Mouse (Mus musculus): ENCODE results near the gene Rora.

Gene Rora

DNA sequence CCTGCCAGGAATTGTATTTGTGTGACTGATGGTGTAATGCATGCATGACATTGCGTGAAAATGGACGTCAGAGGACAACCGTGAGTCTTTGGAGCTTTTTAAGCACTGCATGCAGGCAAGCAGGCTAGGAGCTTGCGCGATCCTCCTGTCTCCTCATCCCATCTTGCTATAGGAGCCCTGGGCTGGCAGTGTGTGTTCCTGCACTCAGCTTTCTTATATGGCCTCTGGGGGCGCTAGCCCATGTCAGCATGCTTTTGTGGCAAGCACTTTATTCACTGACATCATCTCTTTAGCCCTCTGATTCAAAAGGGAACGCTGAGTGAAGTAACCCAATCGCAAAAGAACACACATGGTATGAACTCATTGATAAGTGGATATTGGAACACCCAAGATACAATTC is 105.7 kb downstream of the Rora start:
- DNase-seq (ENCODE audit: low spot score in 2 of 2), result no peak

DNA sequence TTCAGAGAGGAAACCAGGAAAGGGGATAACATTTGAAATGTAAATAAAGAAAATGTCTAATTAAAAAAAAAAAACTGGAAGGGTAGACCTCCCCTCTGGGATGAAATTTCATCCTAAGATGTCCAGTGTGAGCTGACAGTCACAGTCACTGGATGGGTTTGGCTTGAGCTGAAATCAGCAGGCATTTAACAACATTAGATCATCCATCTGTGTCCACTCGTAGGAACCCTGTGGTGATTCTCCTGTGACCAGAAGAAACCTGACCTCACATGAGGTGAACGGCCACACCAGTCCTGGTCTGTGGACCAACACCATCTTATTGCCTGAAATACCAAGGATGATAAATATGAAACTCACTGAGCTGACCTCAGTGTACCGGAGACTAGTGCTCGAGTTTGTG is 106.7 kb downstream of the Rora start:
- DNase-seq (ENCODE audit: low spot score in 2 of 2), result no peak

DNA sequence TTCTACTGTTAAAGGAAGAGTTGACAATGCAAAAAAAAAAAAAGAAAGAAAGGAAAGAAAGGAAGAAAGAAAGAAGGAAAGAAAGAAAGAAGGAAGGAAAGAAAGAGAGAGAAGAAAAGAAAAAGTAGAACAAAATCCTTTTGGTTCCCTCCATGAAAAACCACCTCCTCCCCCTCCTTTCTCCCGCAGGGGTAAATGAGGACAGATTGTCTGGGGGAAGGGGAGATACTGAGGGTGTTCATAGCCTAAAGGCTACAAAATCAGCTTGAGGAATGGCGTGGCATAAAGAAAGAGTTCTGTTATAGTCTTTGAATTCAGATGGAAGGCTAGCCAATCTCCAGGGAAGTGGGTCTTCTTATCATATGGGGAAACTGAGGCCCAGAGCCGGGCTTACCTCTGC is 107.3 kb downstream of the Rora start:
- DNase-seq (ENCODE audit: low spot score in 2 of 2), result no peak

DNA sequence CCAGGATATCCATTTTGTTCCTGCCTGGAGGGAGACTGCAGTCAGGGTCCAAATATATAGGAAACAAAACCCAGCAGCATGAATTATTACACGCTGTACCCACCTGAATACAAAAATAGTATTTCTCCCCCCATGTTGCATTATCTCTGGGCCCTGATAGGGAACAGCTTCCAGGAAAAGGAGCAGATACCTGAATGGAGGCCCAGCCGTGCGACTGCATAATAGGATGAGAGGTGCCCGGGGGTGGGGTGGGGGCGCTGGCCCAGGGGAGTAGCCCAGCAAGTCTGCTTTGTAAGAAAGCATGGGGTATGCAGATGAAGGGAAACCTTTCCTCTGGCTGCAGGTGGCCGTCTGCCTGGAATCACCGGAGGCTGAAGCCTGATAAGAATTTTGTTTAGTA is 108.1 kb downstream of the Rora start:
- DNase-seq (ENCODE audit: low spot score in 2 of 2), result no peak

DNA sequence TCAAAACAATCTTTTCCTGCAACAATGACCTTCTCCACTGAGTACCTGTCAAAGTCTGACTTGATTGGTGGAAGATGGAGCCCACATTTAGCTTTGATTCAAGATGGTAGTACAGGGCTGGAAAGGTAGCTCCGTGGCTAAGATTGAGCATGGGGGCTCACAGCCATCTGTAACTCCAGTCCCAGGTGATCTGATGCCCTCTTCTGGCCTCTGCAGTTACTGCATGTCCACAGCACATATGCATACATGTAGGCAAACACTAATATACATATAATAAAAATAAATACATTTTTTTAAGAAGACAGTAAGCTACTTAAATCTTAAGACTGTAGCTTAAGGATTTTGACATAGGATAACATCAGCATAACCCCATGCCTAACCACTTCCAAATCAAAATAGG is 112.0 kb downstream of the Rora start:
- no peak for DNase-seq (ENCODE audit: low spot score in 2 of 2)

DNA sequence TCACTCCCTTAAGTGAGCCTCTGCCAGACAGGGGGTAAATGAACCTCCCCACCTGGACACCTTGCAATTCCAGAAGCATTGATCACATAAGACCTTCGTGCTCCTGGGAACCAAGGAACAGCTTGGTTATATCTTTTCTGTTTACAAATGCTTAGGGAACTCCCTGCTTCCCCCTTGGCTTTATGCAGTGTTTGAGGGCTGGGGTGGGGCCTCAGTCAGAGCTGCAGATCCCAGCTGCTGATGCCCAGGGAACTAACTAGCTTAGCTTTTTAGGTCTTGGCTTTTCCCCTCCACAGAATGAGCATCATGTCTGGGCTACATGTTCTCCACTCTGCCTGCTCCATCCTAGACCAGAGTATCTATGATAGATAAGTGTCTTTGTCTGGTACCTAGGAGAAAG is 116.1 kb downstream of the Rora start:
- no peak for DNase-seq (ENCODE audit: low spot score in 2 of 2)

DNA sequence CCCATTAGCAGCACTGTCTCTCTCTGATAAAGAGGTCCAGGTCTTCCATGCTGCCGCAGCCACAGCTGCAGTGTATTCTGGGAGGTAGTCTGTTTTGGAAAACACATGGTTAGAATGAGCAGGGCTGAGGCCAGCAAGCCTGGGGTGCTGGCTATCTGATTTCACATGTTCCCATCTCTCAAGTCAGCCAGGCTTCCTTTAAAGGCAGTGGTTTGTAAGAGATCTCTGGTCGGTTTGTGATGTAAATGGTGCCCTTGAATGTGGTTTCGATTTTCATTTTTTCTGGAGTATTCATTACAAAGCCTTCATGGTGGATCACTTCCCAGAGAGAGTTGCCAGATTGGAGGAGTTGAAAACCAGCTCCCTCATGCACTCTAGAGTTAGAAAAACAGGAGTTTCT is 117.8 kb downstream of the Rora start:
- DNase-seq (ENCODE audit: low spot score in 2 of 2), result no peak

DNA sequence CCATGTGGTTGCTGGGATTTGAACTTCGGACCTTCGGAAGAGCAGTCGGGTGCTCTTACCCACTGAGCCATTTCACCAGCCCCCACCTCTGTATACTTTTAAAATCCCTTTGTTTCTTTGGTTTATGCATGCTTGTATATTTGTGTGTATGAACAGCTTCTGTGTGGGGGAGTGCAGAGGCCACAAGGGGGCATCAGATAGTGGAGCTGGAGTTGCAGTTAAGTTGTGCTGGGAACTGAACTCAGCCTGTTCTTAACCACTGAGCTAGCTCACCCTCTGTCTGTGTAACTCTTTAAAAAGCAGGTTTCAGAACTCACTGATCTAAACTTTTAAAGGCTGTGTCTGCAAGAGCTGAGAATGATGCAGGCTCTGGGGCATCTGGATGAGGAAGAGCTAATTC is 120.2 kb downstream of the Rora start:
- no peak for DNase-seq (ENCODE audit: low spot score in 2 of 2)

DNA sequence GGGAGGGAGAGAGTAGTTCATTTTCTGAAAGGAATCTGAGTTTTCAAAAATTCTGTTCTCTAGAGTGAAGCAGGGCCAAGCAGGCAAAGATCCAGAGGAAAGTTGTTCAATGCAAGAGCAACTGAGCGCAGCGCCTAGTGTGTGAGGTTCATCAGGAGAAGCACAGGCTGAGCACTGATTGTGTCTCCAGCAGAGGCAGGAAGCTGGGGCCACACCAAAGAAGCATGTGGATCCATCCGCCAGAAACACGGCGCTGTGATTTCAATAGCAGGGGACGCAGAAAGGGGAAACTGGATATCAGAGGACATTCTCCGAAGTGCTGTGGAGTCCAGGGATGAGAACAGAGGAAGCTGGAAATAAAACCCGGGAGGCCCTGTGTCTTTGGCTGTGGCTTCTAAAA is 128.4 kb downstream of the Rora start:
- DNase-seq (ENCODE audit: low spot score in 2 of 2), result no peak

DNA sequence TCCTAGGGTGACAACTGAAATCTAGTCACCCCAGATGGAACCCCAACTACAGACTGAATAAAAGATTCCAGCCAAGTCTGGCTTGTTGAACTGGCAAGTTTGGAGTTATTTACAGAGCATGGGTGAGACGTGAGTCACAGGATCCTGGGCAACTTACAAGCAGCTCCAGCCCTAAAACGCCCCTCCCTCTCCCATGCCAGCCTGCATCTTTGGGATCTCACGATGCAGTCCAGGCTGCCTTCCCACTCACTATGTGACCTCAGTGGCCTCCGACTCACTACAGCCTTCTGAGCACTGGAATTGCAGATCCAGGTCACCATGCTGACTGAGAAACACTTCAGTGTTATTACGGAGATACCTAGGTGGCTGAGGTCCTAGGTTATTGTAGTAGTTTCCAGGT is 129.0 kb downstream of the Rora start:
- DNase-seq (ENCODE audit: low spot score in 2 of 2), result no peak

DNA sequence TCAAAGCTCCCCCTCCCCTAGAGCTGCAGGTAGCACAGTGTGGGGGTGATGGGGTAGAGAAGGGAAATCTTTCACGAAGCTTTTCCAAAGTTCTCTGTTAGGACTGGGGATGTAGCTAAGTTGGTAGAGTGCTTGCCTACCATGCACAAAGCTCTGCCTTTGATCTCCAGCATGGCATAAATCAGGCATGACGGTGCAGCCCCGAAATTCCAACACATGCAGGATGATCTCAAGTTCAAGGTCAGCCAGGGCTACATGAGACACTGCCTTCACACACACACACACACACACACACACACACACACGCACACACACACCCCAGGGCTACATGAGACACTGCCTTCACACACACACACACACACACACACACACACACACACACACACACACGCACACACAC is 129.7 kb downstream of the Rora start:
- no peak for DNase-seq (ENCODE audit: low spot score in 2 of 2)

DNA sequence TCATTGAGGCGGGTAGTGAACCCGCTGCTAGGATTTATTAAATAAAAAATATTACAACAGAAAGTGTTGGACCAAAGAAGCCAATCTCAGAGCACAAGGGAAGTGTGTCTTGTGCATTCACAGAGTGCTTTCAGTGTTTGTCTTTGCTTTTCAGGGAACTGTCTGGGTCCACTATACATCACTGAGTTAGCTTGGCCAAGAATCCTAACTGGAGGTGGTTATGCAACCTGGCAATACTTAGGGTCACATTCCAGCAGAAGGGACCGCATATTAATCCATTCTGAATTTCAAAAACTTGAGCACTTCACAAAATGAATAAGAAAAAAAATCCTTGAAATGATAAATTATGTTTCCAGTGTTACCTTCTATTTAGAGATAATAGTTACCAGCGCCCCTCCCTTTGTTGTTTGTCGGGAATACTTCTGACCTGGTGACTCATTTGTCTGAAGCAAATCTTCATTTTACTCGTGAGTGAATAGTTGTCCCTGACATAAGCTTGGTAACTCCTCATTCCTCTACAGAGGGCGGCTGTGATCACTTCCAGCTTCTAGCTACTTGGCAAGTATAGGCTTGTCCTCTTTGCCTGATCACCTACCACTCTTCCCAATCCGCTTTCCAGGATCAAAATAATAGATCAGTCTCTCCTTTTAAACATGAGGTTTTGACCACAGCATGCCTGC is 133.2 kb downstream of the Rora start:
- DNase-seq (ENCODE audit: low spot score in 2 of 2), result no peak

DNA sequence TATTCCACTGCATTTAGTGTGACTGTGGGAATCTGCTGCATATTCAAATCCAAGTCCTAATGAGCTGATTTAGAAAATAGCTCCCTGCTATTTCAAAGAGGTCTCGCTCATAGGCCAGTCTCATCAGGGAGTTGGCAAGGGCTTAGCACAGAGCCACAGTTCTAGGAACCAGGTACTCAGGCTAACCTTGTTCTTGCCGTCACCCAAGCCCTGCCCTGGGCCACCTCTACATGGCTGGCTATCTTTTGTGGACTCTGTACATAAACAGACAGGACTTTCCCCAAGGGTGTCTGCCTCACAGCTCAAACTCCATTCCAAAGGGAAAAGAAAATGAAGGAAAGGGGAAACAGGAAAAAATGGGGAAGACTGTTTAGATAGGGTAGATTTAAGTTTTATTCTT is 134.1 kb downstream of the Rora start:
- no peak for DNase-seq (ENCODE audit: low spot score in 2 of 2)

DNA sequence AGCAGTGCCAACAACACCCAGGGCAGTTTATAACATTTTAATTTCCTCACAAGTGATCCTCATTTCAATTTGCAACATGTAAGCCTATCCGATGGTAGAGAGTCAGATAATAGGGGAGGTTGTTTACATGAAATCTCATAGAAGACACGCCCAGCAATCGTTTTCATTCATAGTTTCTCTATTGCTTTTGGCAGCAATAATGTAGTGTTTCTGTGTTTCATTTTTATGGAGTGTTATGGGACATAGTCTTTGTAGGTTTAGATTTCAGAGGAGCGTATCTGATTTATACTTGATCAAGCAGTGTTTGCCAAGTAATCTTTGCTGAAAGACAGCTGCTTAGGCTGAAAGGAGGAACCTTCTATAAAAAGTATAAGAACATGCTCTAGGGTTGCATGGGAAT is 137.3 kb downstream of the Rora start:
- no peak for DNase-seq (ENCODE audit: low spot score in 2 of 2)

DNA sequence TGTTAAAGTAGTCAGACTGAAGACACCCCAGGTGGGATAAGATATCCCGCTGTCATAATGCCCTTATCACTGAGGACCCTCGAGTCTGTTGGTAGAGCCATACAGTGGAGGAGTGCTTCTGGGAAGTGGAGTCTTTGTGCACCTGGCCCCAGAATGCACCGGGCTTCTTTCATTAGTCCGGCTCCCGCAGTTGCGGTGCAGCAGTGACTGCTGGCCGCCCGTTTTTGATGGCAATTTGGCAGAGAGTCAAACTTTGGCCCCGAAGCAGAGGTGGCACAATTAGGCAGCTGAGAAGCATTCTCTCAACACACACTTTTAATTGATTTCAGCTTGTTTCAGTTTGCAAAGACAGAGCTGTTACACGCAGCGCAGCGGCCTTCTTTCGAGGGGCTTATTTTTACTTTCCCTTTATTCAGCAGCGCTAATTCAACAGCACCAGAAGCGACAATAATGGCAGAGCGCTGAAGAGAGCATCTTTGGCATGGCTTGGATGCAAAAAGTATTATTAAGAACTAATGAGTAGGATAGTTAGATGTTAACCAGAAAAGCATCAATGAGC is 138.5 kb downstream of the Rora start:
- DNase-seq (ENCODE audit: low spot score in 2 of 2), result no peak

DNA sequence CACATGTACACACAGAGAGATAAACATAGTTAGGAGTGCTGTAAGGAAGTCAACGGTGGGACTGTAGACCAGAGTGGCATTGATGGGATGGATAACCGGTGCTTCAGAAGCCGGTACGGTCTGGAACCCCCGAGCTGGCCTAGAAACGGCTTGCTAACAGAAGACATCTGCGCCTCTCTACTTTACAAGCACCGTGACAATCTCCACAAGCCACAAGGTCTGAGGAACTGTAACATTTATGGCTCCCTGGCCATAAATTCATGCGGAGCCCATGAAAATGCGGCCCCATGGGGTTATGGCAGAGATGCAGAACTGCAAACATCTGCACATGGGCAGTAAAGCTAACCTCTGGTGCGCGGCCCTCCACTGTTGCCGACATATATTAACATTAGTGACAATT is 141.7 kb downstream of the Rora start:
- no peak for DNase-seq (ENCODE audit: low spot score in 2 of 2)

DNA sequence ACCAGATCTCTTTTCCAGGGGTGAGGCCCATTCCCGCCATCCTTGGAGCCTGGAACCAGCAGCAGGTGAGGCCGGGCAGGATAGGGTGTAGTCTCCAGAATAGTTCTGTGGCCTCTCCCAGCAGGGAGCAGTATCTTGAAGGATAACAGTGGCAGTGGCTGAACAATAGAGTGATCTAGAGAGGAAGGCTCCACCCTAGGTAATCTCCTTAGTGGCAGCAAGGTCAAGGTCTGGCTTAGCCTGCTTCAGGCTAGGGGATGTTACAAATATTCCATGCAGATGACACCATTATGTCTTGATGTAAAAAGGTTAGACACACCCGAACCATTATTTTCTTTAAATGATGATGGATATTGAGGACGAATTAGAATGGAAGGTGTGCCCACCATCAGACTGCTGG is 144.6 kb downstream of the Rora start:
- no peak for DNase-seq (ENCODE audit: low spot score in 2 of 2)

DNA sequence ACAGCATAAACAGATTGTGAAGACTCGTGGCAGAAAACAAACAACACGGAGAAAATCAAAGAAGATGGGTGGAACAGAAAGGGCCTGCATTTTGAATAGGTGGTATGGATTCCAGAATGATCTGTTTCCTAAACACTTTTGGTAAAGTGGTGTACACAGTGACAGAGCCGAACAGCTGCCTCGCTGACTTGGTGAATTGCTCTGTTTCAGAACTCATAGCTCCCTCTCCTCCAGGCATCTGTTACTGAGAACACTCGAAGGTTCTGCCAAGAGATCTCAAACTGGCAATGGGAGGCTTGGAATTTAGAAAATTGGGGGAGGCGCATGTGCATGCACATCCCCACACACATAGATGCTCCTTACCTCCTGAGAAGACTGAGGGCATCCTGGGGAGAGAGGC is 145.5 kb downstream of the Rora start:
- no peak for DNase-seq (ENCODE audit: low spot score in 2 of 2)

DNA sequence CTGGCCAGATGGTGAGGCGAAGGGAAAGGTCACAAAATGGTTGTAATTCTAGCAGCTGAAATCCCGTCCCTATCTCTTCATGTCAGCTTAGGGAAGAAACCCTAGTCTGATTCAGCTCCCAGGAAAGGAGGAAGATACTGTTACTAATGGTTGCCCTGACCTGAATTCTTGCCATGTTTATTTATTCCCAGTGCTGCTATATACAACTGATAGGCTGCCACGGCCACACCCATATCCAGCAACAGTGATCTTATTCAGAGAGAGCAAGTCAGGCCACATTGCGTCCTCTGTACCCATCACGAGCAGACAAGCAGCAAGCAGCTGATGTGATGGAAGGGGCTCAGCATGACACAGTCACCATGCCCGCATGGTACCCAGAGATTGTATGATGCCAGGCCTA is 150.6 kb downstream of the Rora start:
- DNase-seq (ENCODE audit: low spot score in 2 of 2), result no peak

DNA sequence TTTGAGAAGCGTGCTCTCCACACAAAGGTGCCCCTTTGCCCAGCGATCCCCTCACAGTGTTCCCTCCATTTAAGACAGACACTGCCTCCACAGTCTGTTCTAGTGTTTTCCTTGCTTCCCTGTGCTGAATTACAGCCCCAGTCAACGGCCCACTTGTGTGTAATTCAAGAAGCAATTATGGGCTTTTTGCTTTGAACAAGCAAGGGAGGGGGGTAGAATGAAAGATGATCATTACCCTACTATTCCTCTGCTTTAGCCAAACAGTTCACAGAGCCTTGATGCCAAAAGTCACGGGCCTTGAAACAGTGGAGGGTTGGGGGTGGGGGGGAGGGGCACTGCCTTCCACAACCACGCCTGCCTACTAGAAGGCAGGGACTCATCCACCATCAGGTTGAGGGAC is 152.2 kb downstream of the Rora start:
- DNase-seq (ENCODE audit: low spot score in 2 of 2), result no peak

DNA sequence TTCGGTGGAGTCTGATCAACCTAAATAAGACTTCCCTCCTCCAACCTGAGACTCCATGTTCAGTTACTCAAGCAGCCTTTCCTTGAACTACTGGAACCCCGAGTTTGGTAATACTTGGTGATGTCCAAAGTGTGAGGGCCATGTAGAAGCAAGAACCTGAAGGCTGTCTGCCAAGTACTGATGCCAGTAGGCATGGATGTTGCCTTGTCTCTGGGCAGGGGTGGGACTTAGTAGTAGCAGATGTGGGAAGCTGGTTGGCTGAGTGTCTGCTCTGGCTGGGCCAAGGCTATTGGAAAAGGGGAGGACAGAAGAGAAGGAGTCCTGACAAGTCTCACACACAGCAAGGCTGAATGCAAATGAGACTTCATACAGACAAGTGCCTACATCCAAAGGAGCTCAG is 154.1 kb downstream of the Rora start:
- no peak for DNase-seq (ENCODE audit: low spot score in 2 of 2)

DNA sequence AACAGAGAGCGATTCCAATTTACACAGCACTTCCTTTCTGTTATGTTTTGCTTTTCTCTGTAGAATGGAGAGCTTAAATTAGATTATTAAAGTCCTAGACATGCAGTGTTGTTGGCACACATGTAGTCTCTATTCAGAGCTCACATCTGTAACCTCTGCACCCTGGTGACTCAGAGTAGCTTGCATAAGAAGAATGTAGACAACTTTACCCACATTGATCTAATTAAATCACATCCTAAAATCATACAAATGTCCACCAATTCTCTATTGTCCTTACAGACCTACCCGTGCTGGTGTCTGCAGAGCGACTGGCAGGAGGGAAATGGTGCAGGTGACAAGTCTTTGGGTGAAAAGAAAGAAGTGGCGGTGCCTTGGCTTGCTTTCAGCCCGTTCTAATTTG is 155.9 kb downstream of the Rora start:
- no peak for DNase-seq (ENCODE audit: low spot score in 2 of 2)

DNA sequence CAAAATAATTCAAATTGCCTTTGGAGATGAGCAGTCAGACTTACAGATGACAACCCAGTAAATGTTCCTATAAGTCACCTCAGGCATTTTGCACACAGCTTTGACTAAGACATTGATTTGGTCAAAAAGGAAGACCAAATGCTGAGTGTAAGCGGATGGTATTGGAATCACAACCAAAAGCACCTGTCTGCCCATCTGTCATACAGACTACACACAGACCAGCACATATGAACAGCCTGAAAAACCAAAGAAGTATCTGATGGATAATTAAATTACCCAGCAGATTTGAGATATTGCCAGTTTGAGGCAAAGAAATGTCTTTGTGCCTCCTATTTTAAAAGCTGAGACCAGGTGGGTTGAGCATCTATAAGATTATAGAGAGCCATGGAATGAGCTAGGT is 161.1 kb downstream of the Rora start:
- no peak for DNase-seq (ENCODE audit: low spot score in 2 of 2)

DNA sequence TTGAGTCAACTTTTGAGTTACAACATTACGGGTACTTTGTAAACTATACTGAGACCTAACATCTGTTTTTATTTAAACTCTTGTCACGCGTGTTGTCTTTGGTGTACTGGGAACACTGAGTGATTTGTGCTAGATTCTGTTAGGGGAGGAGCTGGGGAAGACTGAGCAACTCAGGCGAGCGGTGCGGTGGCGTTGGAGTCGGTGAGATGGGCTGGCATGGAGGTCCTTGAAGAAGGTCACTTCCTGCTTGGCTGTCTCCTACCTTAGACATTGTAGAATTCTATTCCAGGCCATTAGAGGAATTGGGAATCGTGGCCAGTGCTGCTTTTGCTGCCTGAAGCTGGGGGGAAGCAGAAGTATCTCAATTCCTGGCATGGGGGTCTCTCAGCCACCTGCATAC is 162.3 kb downstream of the Rora start:
- DNase-seq (ENCODE audit: low spot score in 2 of 2), result no peak

Data from urinary bladder, postnatal 36 days (tissue).